Mouse (Mus musculus): Measurements from ENCODE around the gene Snrnp27.

Gene Snrnp27

GRCm38 (mm10) chr6:86636495-86636894 lies 47.8 kb downstream of the Snrnp27 start:
- in situ Hi-C loops (cut with MboI; ENCODE audit: low pct_unique_long_range_greater_than_20kb in 1 of 2, low sequenced_read_pairs in 2 of 2, unreplicated experiment in 1 of 2): no loop called here

GRCm38 (mm10) chr6:86630141-86630540 lies 54.2 kb downstream of the Snrnp27 start:
- in situ Hi-C loops (cut with MboI; ENCODE audit: low pct_unique_long_range_greater_than_20kb in 1 of 2, low sequenced_read_pairs in 2 of 2, unreplicated experiment in 1 of 2): no loop called here

- in situ Hi-C loops (cut with MboI; ENCODE audit: low pct_unique_long_range_greater_than_20kb in 1 of 2, low sequenced_read_pairs in 2 of 2, unreplicated experiment in 1 of 2): no loop called here
Measured at GRCm38 (mm10) chr6:86627946-86628345, 56.4 kb downstream of the Snrnp27 start, which contains the start of gene Asprv1. Asprv1 (plus strand) TSS chr6:86628164.
